Mouse (Mus musculus): ENCODE measurements at regions not wholly inside any gene's neighbourhood (a gene's known extent, or its start where the extent isn't known, plus 50 kb on each side); places are given as distances from the start of the nearest gene placed in this dataset.
"Not testable (repeated sequence)": the region's sequence is repeated elsewhere in the genome, so short reads cannot be mapped to it uniquely, and the experiment has no call there.

- Histone ChIP-seq H3K9me3 (ENCODE audit: control insufficient read depth) (no peaks in the 10 kb centered on the region), H3K9ac (ENCODE audit: low read depth, low read length) (no peak overlapping the region), H3K4me3 (ENCODE audit: low read depth, low read length) (no peak overlapping the region), H3K4me1 (replicated peaks; ENCODE audit: control insufficient read depth, insufficient read depth, low read length) (no peaks in the 10 kb centered on the region), H3K36me3 (ENCODE audit: control insufficient read depth, insufficient read depth) (no peaks in the 10 kb centered on the region), H3K27ac (ENCODE audit: low read depth, low read length) (no peak overlapping the region), H3K4me2 (replicated peaks; ENCODE audit: low read depth) (no peak overlapping the region), H3K27me3 (replicated peaks; ENCODE audit: control insufficient read depth, insufficient read depth, low read length) (no peaks in the 10 kb centered on the region)
- TF ChIP-seq CTCF (IDR thresholded peaks at IDR 0.05; ENCODE audit: low read depth): no peak
- no peak for ATAC-seq
- 61% methylated on average over 3 of the region's 3 CpGs for WGBS
Observed at GRCm38 (mm10) chr2:43208223-43208622, 346.9 kb upstream of the Kynu start.

GRCm38 (mm10) chr2:43213901-43214300 lies 341.2 kb upstream of the Kynu start:
- Histone ChIP-seq H3K36me3 (ENCODE audit: control insufficient read depth, insufficient read depth) (no peaks in the 10 kb centered on the region), H3K9me3 (ENCODE audit: control insufficient read depth) (no peaks in the 10 kb centered on the region), H3K4me2 (replicated peaks; ENCODE audit: low read depth) (no peak overlapping the region), H3K9ac (ENCODE audit: low read depth, low read length) (no peak overlapping the region), H3K27me3 (replicated peaks; ENCODE audit: control insufficient read depth, insufficient read depth, low read length) (no peaks in the 10 kb centered on the region), H3K4me3 (ENCODE audit: low read depth, low read length) (no peak overlapping the region), H3K27ac (ENCODE audit: low read depth, low read length) (no peak overlapping the region), H3K4me1 (replicated peaks; ENCODE audit: control insufficient read depth, insufficient read depth, low read length) (no peaks in the 10 kb centered on the region)
- TF ChIP-seq CTCF (IDR thresholded peaks at IDR 0.05; ENCODE audit: low read depth): no peak
- ATAC-seq: peak; percentile 69
- 34% methylated on average over 2 of the region's 2 CpGs for WGBS

GRCm38 (mm10) chr2:43217119-43217518 lies 338.0 kb upstream of the Kynu start:
- WGBS: 74% methylated on average over 1 of the region's 1 CpGs
- ATAC-seq: no peak
- Histone ChIP-seq H3K9ac (ENCODE audit: low read depth, low read length) (no peak overlapping the region), H3K4me1 (replicated peaks; ENCODE audit: control insufficient read depth, insufficient read depth, low read length) (no peaks in the 10 kb centered on the region), H3K4me2 (replicated peaks; ENCODE audit: low read depth) (no peak overlapping the region), H3K4me3 (ENCODE audit: low read depth, low read length) (no peak overlapping the region), H3K27ac (ENCODE audit: low read depth, low read length) (no peak overlapping the region), H3K36me3 (ENCODE audit: control insufficient read depth, insufficient read depth) (no peaks in the 10 kb centered on the region), H3K27me3 (replicated peaks; ENCODE audit: control insufficient read depth, insufficient read depth, low read length) (no peaks in the 10 kb centered on the region), H3K9me3 (ENCODE audit: control insufficient read depth) (no peaks in the 10 kb centered on the region)
- TF ChIP-seq CTCF (IDR thresholded peaks at IDR 0.05; ENCODE audit: low read depth): no peak

GRCm38 (mm10) chr2:43222721-43223120 lies 332.4 kb upstream of the Kynu start:
- Histone ChIP-seq H3K9me3 (ENCODE audit: control insufficient read depth) (no peaks in the 10 kb centered on the region), H3K4me1 (replicated peaks; ENCODE audit: control insufficient read depth, insufficient read depth, low read length) (no peaks in the 10 kb centered on the region), H3K27me3 (replicated peaks; ENCODE audit: control insufficient read depth, insufficient read depth, low read length) (no peaks in the 10 kb centered on the region), H3K4me2 (replicated peaks; ENCODE audit: low read depth) (no peak overlapping the region), H3K36me3 (ENCODE audit: control insufficient read depth, insufficient read depth) (no peaks in the 10 kb centered on the region), H3K27ac (ENCODE audit: low read depth, low read length) (no peak overlapping the region), H3K4me3 (ENCODE audit: low read depth, low read length) (no peak overlapping the region), H3K9ac (ENCODE audit: low read depth, low read length) (no peak overlapping the region)
- TF ChIP-seq CTCF (IDR thresholded peaks at IDR 0.05; ENCODE audit: low read depth): no peak
- WGBS: 75% methylated on average over 3 of the region's 3 CpGs
- ATAC-seq: no peak

- H3K27ac ChIP-seq (ENCODE audit: low read depth, low read length); H3K9me3 ChIP-seq (ENCODE audit: control insufficient read depth); H3K4me2 ChIP-seq (replicated peaks; ENCODE audit: low read depth); H3K9ac ChIP-seq (ENCODE audit: low read depth, low read length); H3K4me3 ChIP-seq (ENCODE audit: low read depth, low read length); H3K27me3 ChIP-seq (replicated peaks; ENCODE audit: control insufficient read depth, insufficient read depth, low read length); H3K36me3 ChIP-seq (ENCODE audit: control insufficient read depth, insufficient read depth); H3K4me1 ChIP-seq (replicated peaks; ENCODE audit: control insufficient read depth, insufficient read depth, low read length); ATAC-seq: not testable (repeated sequence)
- WGBS: 67% methylated on average over 1 of the region's 1 CpGs
Observed at GRCm38 (mm10) chr2:43224728-43225127, 330.4 kb upstream of the Kynu start.

GRCm38 (mm10) chr2:43246786-43247185 lies 308.3 kb upstream of the Kynu start:
- ATAC-seq: no peak
- Histone ChIP-seq H3K9me3 (ENCODE audit: control insufficient read depth) (no peaks in the 10 kb centered on the region), H3K27me3 (replicated peaks; ENCODE audit: control insufficient read depth, insufficient read depth, low read length) (no peaks in the 10 kb centered on the region), H3K4me3 (ENCODE audit: low read depth, low read length) (no peak overlapping the region), H3K36me3 (ENCODE audit: control insufficient read depth, insufficient read depth) (no peaks in the 10 kb centered on the region), H3K4me2 (replicated peaks; ENCODE audit: low read depth) (no peak overlapping the region), H3K27ac (ENCODE audit: low read depth, low read length) (no peak overlapping the region), H3K9ac (ENCODE audit: low read depth, low read length) (no peak overlapping the region), H3K4me1 (replicated peaks; ENCODE audit: control insufficient read depth, insufficient read depth, low read length) (no peaks in the 10 kb centered on the region)
- TF ChIP-seq CTCF (IDR thresholded peaks at IDR 0.05; ENCODE audit: low read depth): no peak
- WGBS: 73% methylated on average over 3 of the region's 3 CpGs

GRCm38 (mm10) chr2:43248671-43249070 lies 306.5 kb upstream of the Kynu start:
- ATAC-seq: no peak
- Histone ChIP-seq H3K36me3 (ENCODE audit: control insufficient read depth, insufficient read depth) (no peaks in the 10 kb centered on the region), H3K9ac (ENCODE audit: low read depth, low read length) (no peak overlapping the region), H3K27ac (ENCODE audit: low read depth, low read length) (no peak overlapping the region), H3K27me3 (replicated peaks; ENCODE audit: control insufficient read depth, insufficient read depth, low read length) (no peaks in the 10 kb centered on the region), H3K9me3 (ENCODE audit: control insufficient read depth) (no peaks in the 10 kb centered on the region), H3K4me2 (replicated peaks; ENCODE audit: low read depth) (no peak overlapping the region), H3K4me1 (replicated peaks; ENCODE audit: control insufficient read depth, insufficient read depth, low read length) (no peaks in the 10 kb centered on the region), H3K4me3 (ENCODE audit: low read depth, low read length) (no peak overlapping the region)
- WGBS: 55% methylated on average over 2 of the region's 2 CpGs
- no peak for TF ChIP-seq CTCF (IDR thresholded peaks at IDR 0.05; ENCODE audit: low read depth)
